In the genomic region with DNA sequence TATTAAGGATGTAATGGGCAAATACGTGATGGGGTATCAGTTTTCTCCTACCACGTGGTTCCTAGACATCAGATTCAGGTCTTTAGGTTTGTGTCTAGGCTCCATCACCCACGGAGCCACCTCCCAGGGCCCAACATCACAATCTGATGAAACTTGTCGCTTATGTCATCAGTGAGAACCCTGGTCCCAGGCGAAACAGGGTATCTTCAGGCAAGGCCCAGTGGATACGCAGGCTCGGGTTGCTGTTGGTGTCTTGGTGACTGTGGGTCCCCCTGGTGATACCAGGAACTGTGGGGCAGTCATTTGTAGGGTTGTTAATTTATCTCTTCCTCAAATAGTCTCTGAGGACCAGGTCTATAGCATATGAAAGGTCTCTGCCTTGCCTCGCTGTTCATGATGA, we compare ENCODE assay signal across 14 mouse cellular contexts. TPM values are rescaled to one million over a fixed set of nuclear protein-coding genes. Genes with fewer than 3 reads are reported as not detected.
DNase-seq lines count a peak whose midpoint lies in the region; ATAC-seq and TF ChIP-seq lines count a peak whose summit lies in the region.
"Had no signal": no experiment of that assay in that cellular context is flagged by ENCODE, and none has a peak within 500 bp of the region (broad histone marks: within the 10 kb centered on the region; RNA-seq: fewer than 3 reads in every experiment).

No protein-coding gene starts in this region.

- H3K9ac ChIP-seq in heart, embryonic 11.5 days (ENCODE audit: low read depth, low read length) = peak overlapping the region; percentile 47
- H3K9ac ChIP-seq in lung, embryonic 16.5 days (ENCODE audit: low read length) = peak overlapping the region; percentile 4
- H3K9ac ChIP-seq in heart, embryonic 15.5 days = peak overlapping the region; percentile 20; the same call in 1 of the 2 replicates
- H3K9ac ChIP-seq: hindbrain, embryonic 13.5 days had no signal

- ATAC-seq in heart, embryonic 11.5 days (replicated peaks; ENCODE audit: insufficient number of reproducible peaks, low FRiP score, low TSS enrichment) = no peak
- ATAC-seq in lung, embryonic 16.5 days (ENCODE audit: low read depth) = no peak
- ATAC-seq in heart, embryonic 15.5 days (replicated peaks; ENCODE audit: insufficient number of reproducible peaks, insufficient read depth, low FRiP score, low read depth) = no peak

- no peak for DNase-seq in heart, postnatal 25 days (ENCODE audit: low spot score)
- DNase-seq in lung, adult 2 months = no peak
- DNase-seq in urinary bladder, adult 2 months (ENCODE audit: low spot score) = no peak
- DNase-seq in thymus, adult 18-20 months = no peak
- DNase-seq: cerebellum, postnatal 25 days; kidney, postnatal 14 days had no signal

- no peaks in the 10 kb centered on the region for H3K9me3 ChIP-seq in heart, embryonic 11.5 days (replicated peaks; ENCODE audit: control insufficient read depth, low read length)
- no peaks in the 10 kb centered on the region for H3K9me3 ChIP-seq in lung, embryonic 16.5 days (ENCODE audit: control insufficient read depth, low read length)
- no peaks in the 10 kb centered on the region for H3K9me3 ChIP-seq in heart, embryonic 15.5 days (replicated peaks)
- H3K9me3 ChIP-seq: hindbrain, embryonic 13.5 days had no signal

- no peaks in the 10 kb centered on the region for H3K27me3 ChIP-seq in heart, embryonic 11.5 days (ENCODE audit: control insufficient read depth, insufficient read depth, low read length)
- H3K27me3 ChIP-seq in lung, embryonic 16.5 days (ENCODE audit: control insufficient read depth, insufficient read depth, low read depth, low read length) = no peaks in the 10 kb centered on the region
- H3K27me3 ChIP-seq in heart, embryonic 15.5 days = no peaks in the 10 kb centered on the region
- no peaks in the 10 kb centered on the region for H3K27me3 ChIP-seq in myocyte (ENCODE audit: control insufficient read depth, insufficient read depth, insufficient read length)

- H3K4me1 ChIP-seq in heart, embryonic 11.5 days (ENCODE audit: control insufficient read depth, insufficient read depth, low read length) = peaks cover 86% of the 10 kb centered on the region
- peaks cover 85% of the 10 kb centered on the region for H3K4me1 ChIP-seq in lung, embryonic 16.5 days (replicated peaks; ENCODE audit: control insufficient read depth, insufficient read depth, low read length)
- peaks cover 13% of the 10 kb centered on the region for H3K4me1 ChIP-seq in lung, adult 2 months (ENCODE audit: control insufficient read depth, insufficient read depth, low read length)
- H3K4me1 ChIP-seq in heart, embryonic 15.5 days (replicated peaks) = peaks cover 89% of the 10 kb centered on the region

- TF ChIP-seq POLR2A in lung, adult 2 months (IDR thresholded peaks at IDR 0.05; ENCODE audit: borderline replicate concordance, extremely low read depth, low read depth, low read length) = no peak
- TF ChIP-seq POLR2A in myocyte (IDR thresholded peaks at IDR 0.05; ENCODE audit: insufficient read length, low read depth) = no peak

- peaks cover 81% of the 10 kb centered on the region for H3K79me2 ChIP-seq in myocyte (ENCODE audit: control insufficient read depth, insufficient read depth)

- H3K27ac ChIP-seq in heart, embryonic 11.5 days (ENCODE audit: low read depth, low read length) = peak overlapping the region; percentile 88
- H3K27ac ChIP-seq in lung, embryonic 16.5 days (ENCODE audit: low read length) = peak overlapping the region; percentile 69
- H3K27ac ChIP-seq in heart, embryonic 15.5 days = peak overlapping the region; percentile 87
- H3K27ac ChIP-seq: hindbrain, embryonic 13.5 days had no signal

- H3K36me3 ChIP-seq in heart, embryonic 11.5 days (ENCODE audit: control insufficient read depth, insufficient read depth, low read length) = no peaks in the 10 kb centered on the region; the same call in 1 of the 2 replicates
- H3K36me3 ChIP-seq in lung, embryonic 16.5 days (ENCODE audit: control insufficient read depth, insufficient read depth, low read length) = no peaks in the 10 kb centered on the region
- no peaks in the 10 kb centered on the region for H3K36me3 ChIP-seq in heart, embryonic 15.5 days
- H3K36me3 ChIP-seq in myocyte (ENCODE audit: control insufficient read depth, insufficient read depth) = no peaks in the 10 kb centered on the region
- H3K36me3 ChIP-seq: hindbrain, embryonic 13.5 days had no signal

- H3K4me3 ChIP-seq in heart, embryonic 11.5 days (ENCODE audit: low read depth, low read length) = 0 out of 2 replicates have a peak overlapping the region, but pooled peaks have one; percentile 3
- H3K4me3 ChIP-seq in lung, embryonic 16.5 days (ENCODE audit: low read length) = no peak overlapping the region
- H3K4me3 ChIP-seq in lung, adult 2 months (replicated peaks; ENCODE audit: extremely low read depth, low read depth, low read length) = no peak overlapping the region
- H3K4me3 ChIP-seq in heart, embryonic 15.5 days = peak overlapping the region; percentile 22; the same call in 1 of the 2 replicates
- H3K4me3 ChIP-seq in myocyte = peak overlapping the region; percentile 97
- H3K4me3 ChIP-seq: hindbrain, embryonic 13.5 days had no signal

- TF ChIP-seq CTCF in lung, adult 2 months (IDR thresholded peaks at IDR 0.05; ENCODE audit: insufficient read depth, low read length) = no peak

- 62% methylated on average over 8 of the region's 8 CpGs for WGBS in heart, embryonic 11.5 days (ENCODE audit: insufficient replicate concordance)
- 80% methylated on average over 8 of the region's 8 CpGs for WGBS in lung, embryonic 16.5 days
- WGBS in lung, adult 2 months = 80% methylated on average over 8 of the region's 8 CpGs
- 66% methylated on average over 8 of the region's 8 CpGs for WGBS in heart, embryonic 15.5 days

- intact Hi-C loops in heart, postnatal 25 days (cut with DNase I) = no loop called here

- peak overlapping the region; percentile 12 for H3ac ChIP-seq in myocyte (ENCODE audit: control insufficient read depth, insufficient read length)

- H3K4me2 ChIP-seq in heart, embryonic 11.5 days = peak overlapping the region; percentile 53
- H3K4me2 ChIP-seq in lung, embryonic 16.5 days (ENCODE audit: low read depth, low read length) = no peak overlapping the region
- peak overlapping the region; percentile 89 for H3K4me2 ChIP-seq in heart, embryonic 15.5 days
- H3K4me2 ChIP-seq in myocyte (ENCODE audit: low read depth) = peak overlapping the region; percentile 97
- H3K4me2 ChIP-seq: hindbrain, embryonic 13.5 days; liver, embryonic 11.5 days had no signal

TF ChIP-seq in myocyte, 11 proteins besides CTCF, POLR2A, EP300 and RAD21:
- TF ChIP-seq USF1 (IDR thresholded peaks at IDR 0.05; ENCODE audit: low read depth) (no peak), TCF3 (IDR thresholded peaks at IDR 0.05; ENCODE audit: insufficient read length, low read depth) (no peak), MYOG (IDR thresholded peaks at IDR 0.05; ENCODE audit: control insufficient read depth in 1 of 3, insufficient read depth in 1 of 3, insufficient read length in 2 of 3, low read depth in 2 of 3) (no peak), TCF12 (IDR thresholded peaks at IDR 0.05; ENCODE audit: insufficient read depth, poor library complexity, severe bottlenecking) (no peak), MYOD1 (IDR thresholded peaks at IDR 0.05; ENCODE audit: control insufficient read depth in 1 of 3, insufficient read length in 2 of 3, low read depth in 2 of 3) (no peak), CEBPB (IDR thresholded peaks at IDR 0.05; ENCODE audit: insufficient read depth, poor library complexity, severe bottlenecking) (no peak), E2F4 (IDR thresholded peaks at IDR 0.05; ENCODE audit: insufficient read depth) (no peak), MAX (IDR thresholded peaks at IDR 0.05; ENCODE audit: low read depth) (no peak), SRF (IDR thresholded peaks at IDR 0.05; ENCODE audit: control insufficient read depth, insufficient read length, low read depth) (no peak), POLR2AphosphoS2 (IDR thresholded peaks at IDR 0.05; ENCODE audit: insufficient read length, low read depth) (no peak), REST (IDR thresholded peaks at IDR 0.05; ENCODE audit: insufficient read depth, insufficient read length) (no peak)

RNA-seq across cellular contexts. Expression of a gene that starts 4.7 kb away (rescaled TPM):
- polyA plus RNA-seq in heart, embryonic 11.5 days (2014; fragmentation: Nextera tagmentation; extraction: Ambion mirVana) = 55.5 and 56.4 TPM in 2 replicates
- 100 to 1,000 TPM; 249 to 297 TPM for total RNA-seq in heart, postnatal 25 days (2021)
- 34.7 and 35.2 TPM in 2 replicates for polyA plus RNA-seq in lung, embryonic 16.5 days (2015; fragmentation: Nextera tagmentation; extraction: Ambion mirVana)
- 67.8 and 76.2 TPM in 2 replicates for polyA plus RNA-seq in lung, adult 2 months (2012; rRNA removed)
- 41.3 and 56.3 TPM in 2 replicates for polyA plus RNA-seq in heart, embryonic 15.5 days (2015; fragmentation: Nextera tagmentation; extraction: Ambion mirVana)
- 209 TPM for polyA plus RNA-seq in myocyte (2012; fragmentation: generic; extraction: Trizol)
- polyA plus RNA-seq in urinary bladder, adult 2 months (2012; rRNA removed) = 35.5 and 115 TPM in 2 replicates
- total RNA-seq: megakaryocyte-erythroid progenitor cell, adult 5-6 weeks had no signal

RNA-seq across cellular contexts. Expression of a gene that starts 20.2 kb away (rescaled TPM):
- not detected in 2 replicates for polyA plus RNA-seq in heart, embryonic 11.5 days (2014; fragmentation: Nextera tagmentation; extraction: Ambion mirVana)
- total RNA-seq in heart, postnatal 25 days (2021) = not detected
- not detected in 2 replicates for polyA plus RNA-seq in lung, embryonic 16.5 days (2015; fragmentation: Nextera tagmentation; extraction: Ambion mirVana)
- 0.15 TPM in 1 of 2 replicates, not detected in the other for polyA plus RNA-seq in lung, adult 2 months (2012; rRNA removed)
- polyA plus RNA-seq in heart, embryonic 15.5 days (2015; fragmentation: Nextera tagmentation; extraction: Ambion mirVana) = not detected in 2 replicates
- polyA plus RNA-seq in myocyte (2012; fragmentation: generic; extraction: Trizol) = 0.55 TPM
- not detected in 2 replicates for polyA plus RNA-seq in urinary bladder, adult 2 months (2012; rRNA removed)
- total RNA-seq: adrenal gland, adult 18-20 months; megakaryocyte-erythroid progenitor cell, adult 5-6 weeks had no signal
- polyA plus RNA-seq: hindbrain, embryonic 13.5 days; liver, embryonic 11.5 days had no signal

RNA-seq across cellular contexts. Expression of a gene that starts 42.9 kb away (rescaled TPM):
- not detected in 2 replicates for polyA plus RNA-seq in heart, embryonic 11.5 days (2014; fragmentation: Nextera tagmentation; extraction: Ambion mirVana)
- not detected for total RNA-seq in heart, postnatal 25 days (2021)
- polyA plus RNA-seq in lung, embryonic 16.5 days (2015; fragmentation: Nextera tagmentation; extraction: Ambion mirVana) = not detected in 2 replicates
- polyA plus RNA-seq in lung, adult 2 months (2012; rRNA removed) = 0.57 and 12.5 TPM in 2 replicates
- polyA plus RNA-seq in heart, embryonic 15.5 days (2015; fragmentation: Nextera tagmentation; extraction: Ambion mirVana) = not detected in 2 replicates
- 0.38 TPM for polyA plus RNA-seq in myocyte (2012; fragmentation: generic; extraction: Trizol)
- 0.34 TPM in 1 of 2 replicates, not detected in the other for polyA plus RNA-seq in urinary bladder, adult 2 months (2012; rRNA removed)
- total RNA-seq: adrenal gland, adult 18-20 months; megakaryocyte-erythroid progenitor cell, adult 5-6 weeks had no signal
- polyA plus RNA-seq: hindbrain, embryonic 13.5 days; liver, embryonic 11.5 days had no signal

Comparison
In these comparisons a context has a peak if more than half of its experiments do, and no peak if none do; other contexts are left out.
1. H3K4me3 ChIP-seq: peak in heart, embryonic 11.5 days (single experiment), heart, embryonic 15.5 days (single experiment) and myocyte (single experiment); none in lung, embryonic 16.5 days (single experiment) and lung, adult 2 months (single experiment).
2. Peak in every context shown above with its lines, with median percentiles within 50 percentile points of each other: H3K27ac ChIP-seq and H3K9ac ChIP-seq.